Mouse (Mus musculus) liver, adult 2 months (tissue): Measurements from ENCODE around the gene Chd9.

Experiments
- CTCF ChIP-seq: fragments of 200-500 bp; IDR thresholded peaks from 2 replicates; pipeline ENCODE4 v1.5.1; 2011; ENCODE audit warnings: low read depth, low read length, control low read depth
- POLR2A ChIP-seq: fragments of 200-500 bp; IDR thresholded peaks from 2 replicates; pipeline ENCODE4 v1.6.1; 2011; ENCODE audit warnings: low read length, control low read depth; ENCODE audit not compliant: insufficient read depth; ENCODE audit errors: extremely low read depth

- TF ChIP-seq CTCF (no peak), POLR2A (no peak)
Measured at GRCm38 (mm10) chr8:91054418-91054817, 226.3 kb downstream of the Chd9 start.
